Mouse (Mus musculus): ENCODE measurements at regions not wholly inside any gene's neighbourhood (a gene's known extent, or its start where the extent isn't known, plus 50 kb on each side); places are given as distances from the start of the nearest gene placed in this dataset.

- H3K4me2 ChIP-seq, result no peak overlapping the region
- DNase-seq (ENCODE audit: low spot score, missing footprints) (no peak), ATAC-seq (ENCODE audit: low FRiP score) (no peak)
- no peaks in the 10 kb centered on the region for H3K27me3 ChIP-seq (ENCODE audit: control insufficient read depth, insufficient read depth, low read length)
- H3K9me3 ChIP-seq (ENCODE audit: control insufficient read depth, low read length), result no peaks in the 10 kb centered on the region
- H3K4me1 ChIP-seq (ENCODE audit: control insufficient read depth, insufficient read depth, low read length), result no peaks in the 10 kb centered on the region
- H3K27ac ChIP-seq (ENCODE audit: low read depth, low read length), result no peak overlapping the region
- no peak overlapping the region for H3K4me3 ChIP-seq (ENCODE audit: low read depth, low read length)
- no peak overlapping the region for H3K9ac ChIP-seq (ENCODE audit: low read length)
- WGBS, result 89% methylated on average over 9 of the region's 9 CpGs
- H3K36me3 ChIP-seq (ENCODE audit: control insufficient read depth, insufficient read depth, low read length), result no peaks in the 10 kb centered on the region
Observed at GRCm38 (mm10) chr9:33822574-33823394, 662.9 kb upstream of the Kirrel3 start.

- no peak overlapping the region for H3K9ac ChIP-seq (ENCODE audit: low read length)
- no peak overlapping the region for H3K4me2 ChIP-seq
- DNase-seq (ENCODE audit: low spot score, missing footprints) (no peak), ATAC-seq (ENCODE audit: low FRiP score) (no peak)
- WGBS, result 54% methylated on average over 4 of the region's 4 CpGs
- no peaks in the 10 kb centered on the region for H3K27me3 ChIP-seq (ENCODE audit: control insufficient read depth, insufficient read depth, low read length)
- H3K9me3 ChIP-seq (ENCODE audit: control insufficient read depth, low read length), result no peaks in the 10 kb centered on the region
- H3K36me3 ChIP-seq (ENCODE audit: control insufficient read depth, insufficient read depth, low read length), result no peaks in the 10 kb centered on the region
- H3K27ac ChIP-seq (ENCODE audit: low read depth, low read length), result no peak overlapping the region
- no peak overlapping the region for H3K4me3 ChIP-seq (ENCODE audit: low read depth, low read length)
- no peaks in the 10 kb centered on the region for H3K4me1 ChIP-seq (ENCODE audit: control insufficient read depth, insufficient read depth, low read length)
Observed at GRCm38 (mm10) chr9:33826116-33826515, 659.6 kb upstream of the Kirrel3 start.

GRCm38 (mm10) chr9:33827409-33827808 is 658.3 kb upstream of the Kirrel3 start:
- H3K9me3 ChIP-seq (ENCODE audit: control insufficient read depth, low read length), result no peaks in the 10 kb centered on the region
- H3K27ac ChIP-seq (ENCODE audit: low read depth, low read length), result no peak overlapping the region
- no peaks in the 10 kb centered on the region for H3K36me3 ChIP-seq (ENCODE audit: control insufficient read depth, insufficient read depth, low read length)
- no peaks in the 10 kb centered on the region for H3K27me3 ChIP-seq (ENCODE audit: control insufficient read depth, insufficient read depth, low read length)
- 83% methylated on average over 2 of the region's 2 CpGs for WGBS
- no peak overlapping the region for H3K9ac ChIP-seq (ENCODE audit: low read length)
- no peak overlapping the region for H3K4me2 ChIP-seq
- no peaks in the 10 kb centered on the region for H3K4me1 ChIP-seq (ENCODE audit: control insufficient read depth, insufficient read depth, low read length)
- no peak overlapping the region for H3K4me3 ChIP-seq (ENCODE audit: low read depth, low read length)
- DNase-seq (ENCODE audit: low spot score, missing footprints) (no peak), ATAC-seq (ENCODE audit: low FRiP score) (no peak)

- H3K9ac ChIP-seq (ENCODE audit: low read length), result no peak overlapping the region
- ATAC-seq (ENCODE audit: low FRiP score) (no peak), DNase-seq (ENCODE audit: low spot score, missing footprints) (no peak)
- no peaks in the 10 kb centered on the region for H3K4me1 ChIP-seq (ENCODE audit: control insufficient read depth, insufficient read depth, low read length)
- H3K4me3 ChIP-seq (ENCODE audit: low read depth, low read length), result no peak overlapping the region
- no peak overlapping the region for H3K27ac ChIP-seq (ENCODE audit: low read depth, low read length)
- no peaks in the 10 kb centered on the region for H3K36me3 ChIP-seq (ENCODE audit: control insufficient read depth, insufficient read depth, low read length)
- WGBS, result 69% methylated on average over 1 of the region's 1 CpGs
- no peaks in the 10 kb centered on the region for H3K27me3 ChIP-seq (ENCODE audit: control insufficient read depth, insufficient read depth, low read length)
- no peaks in the 10 kb centered on the region for H3K9me3 ChIP-seq (ENCODE audit: control insufficient read depth, low read length)
- H3K4me2 ChIP-seq, result no peak overlapping the region
Observed at GRCm38 (mm10) chr9:33837666-33838380, 647.9 kb upstream of the Kirrel3 start.

- Histone ChIP-seq H3K9ac (ENCODE audit: low read length) (no peak overlapping the region), H3K36me3 (ENCODE audit: control insufficient read depth, insufficient read depth, low read length) (no peaks in the 10 kb centered on the region), H3K27me3 (ENCODE audit: control insufficient read depth, insufficient read depth, low read length) (no peaks in the 10 kb centered on the region), H3K4me2 (no peak overlapping the region), H3K4me1 (ENCODE audit: control insufficient read depth, insufficient read depth, low read length) (no peaks in the 10 kb centered on the region), H3K9me3 (ENCODE audit: control insufficient read depth, low read length) (no peaks in the 10 kb centered on the region), H3K4me3 (ENCODE audit: low read depth, low read length) (no peak overlapping the region), H3K27ac (ENCODE audit: low read depth, low read length) (no peak overlapping the region)
- DNase-seq (ENCODE audit: low spot score, missing footprints) (no peak), ATAC-seq (ENCODE audit: low FRiP score) (no peak)
- 79% methylated on average over 5 of the region's 5 CpGs for WGBS
Observed at GRCm38 (mm10) chr9:33849623-33850022, 636.1 kb upstream of the Kirrel3 start.

- Histone ChIP-seq H3K4me2 (no peak overlapping the region), H3K4me1 (ENCODE audit: control insufficient read depth, insufficient read depth, low read length) (no peaks in the 10 kb centered on the region), H3K4me3 (ENCODE audit: low read depth, low read length) (no peak overlapping the region), H3K9ac (ENCODE audit: low read length) (no peak overlapping the region), H3K27ac (ENCODE audit: low read depth, low read length) (no peak overlapping the region), H3K27me3 (ENCODE audit: control insufficient read depth, insufficient read depth, low read length) (no peaks in the 10 kb centered on the region), H3K36me3 (ENCODE audit: control insufficient read depth, insufficient read depth, low read length) (no peaks in the 10 kb centered on the region), H3K9me3 (ENCODE audit: control insufficient read depth, low read length) (no peaks in the 10 kb centered on the region)
- ATAC-seq (ENCODE audit: low FRiP score) (no peak), DNase-seq (ENCODE audit: low spot score, missing footprints) (no peak)
- WGBS, result 86% methylated on average over 7 of the region's 7 CpGs
Observed at GRCm38 (mm10) chr9:33850024-33850423, 635.7 kb upstream of the Kirrel3 start.

GRCm38 (mm10) chr9:33850993-33851392 is 634.7 kb upstream of the Kirrel3 start:
- Histone ChIP-seq H3K9me3 (ENCODE audit: control insufficient read depth, low read length) (no peaks in the 10 kb centered on the region), H3K27me3 (ENCODE audit: control insufficient read depth, insufficient read depth, low read length) (no peaks in the 10 kb centered on the region), H3K9ac (ENCODE audit: low read length) (no peak overlapping the region), H3K4me2 (no peak overlapping the region), H3K4me1 (ENCODE audit: control insufficient read depth, insufficient read depth, low read length) (no peaks in the 10 kb centered on the region), H3K27ac (ENCODE audit: low read depth, low read length) (no peak overlapping the region), H3K36me3 (ENCODE audit: control insufficient read depth, insufficient read depth, low read length) (no peaks in the 10 kb centered on the region), H3K4me3 (ENCODE audit: low read depth, low read length) (no peak overlapping the region)
- DNase-seq (ENCODE audit: low spot score, missing footprints) (no peak), ATAC-seq (ENCODE audit: low FRiP score) (no peak)

GRCm38 (mm10) chr9:33856169-33856568 is 629.5 kb upstream of the Kirrel3 start:
- Histone ChIP-seq H3K36me3 (ENCODE audit: control insufficient read depth, insufficient read depth, low read length) (no peaks in the 10 kb centered on the region), H3K27me3 (ENCODE audit: control insufficient read depth, insufficient read depth, low read length) (no peaks in the 10 kb centered on the region), H3K4me2 (no peak overlapping the region), H3K4me3 (ENCODE audit: low read depth, low read length) (no peak overlapping the region), H3K4me1 (ENCODE audit: control insufficient read depth, insufficient read depth, low read length) (no peaks in the 10 kb centered on the region), H3K9ac (ENCODE audit: low read length) (no peak overlapping the region), H3K9me3 (ENCODE audit: control insufficient read depth, low read length) (no peaks in the 10 kb centered on the region), H3K27ac (ENCODE audit: low read depth, low read length) (no peak overlapping the region)
- no peak for ATAC-seq (ENCODE audit: low FRiP score)
- DNase-seq (ENCODE audit: low spot score, missing footprints), result peak; percentile 84
- 32% methylated on average over 2 of the region's 2 CpGs for WGBS

- Histone ChIP-seq H3K27ac (ENCODE audit: low read depth, low read length) (no peak overlapping the region), H3K9me3 (ENCODE audit: control insufficient read depth, low read length) (no peaks in the 10 kb centered on the region), H3K36me3 (ENCODE audit: control insufficient read depth, insufficient read depth, low read length) (no peaks in the 10 kb centered on the region), H3K9ac (ENCODE audit: low read length) (no peak overlapping the region), H3K27me3 (ENCODE audit: control insufficient read depth, insufficient read depth, low read length) (no peaks in the 10 kb centered on the region), H3K4me1 (ENCODE audit: control insufficient read depth, insufficient read depth, low read length) (no peaks in the 10 kb centered on the region), H3K4me3 (ENCODE audit: low read depth, low read length) (no peak overlapping the region), H3K4me2 (no peak overlapping the region)
- ATAC-seq (ENCODE audit: low FRiP score) (no peak), DNase-seq (ENCODE audit: low spot score, missing footprints) (no peak)
- WGBS, result 86% methylated on average over 5 of the region's 5 CpGs
Observed at GRCm38 (mm10) chr9:33858511-33858910, 627.2 kb upstream of the Kirrel3 start.
